Mouse (Mus musculus) thymus, adult 2 months (tissue): Measurements from ENCODE around the gene Olfr622.

Experiments used
- CTCF ChIP-seq: fragments of 200-500 bp; IDR thresholded peaks from 2 replicates; pipeline ENCODE4 v1.5.1; 2012; ENCODE audit warnings: mild to moderate bottlenecking, control low read depth, low read length, moderate library complexity, borderline replicate concordance; ENCODE audit not compliant: control insufficient read depth, poor library complexity, insufficient read depth; ENCODE audit errors: extremely low read depth
- POLR2A ChIP-seq: fragments of 200-500 bp; IDR thresholded peaks from 2 replicates; pipeline ENCODE4 v1.6.1; 2012; ENCODE audit warnings: mild to moderate bottlenecking, low read length, control low read depth, moderate library complexity; ENCODE audit not compliant: control insufficient read depth, poor library complexity, insufficient read depth; ENCODE audit errors: extremely low read depth

GRCm38 (mm10) chr7:103600275-103600674, 42.2 kb downstream of the Olfr622 start, which contains the start of gene Olfr619:
- TF ChIP-seq POLR2A (no peak), CTCF (no peak)
